Mouse (Mus musculus): Measurements from ENCODE around the gene Cdkn2c.

GRCm38 (mm10) chr4:109631029-109631428 is 36.0 kb downstream of the Cdkn2c start:
- TF ChIP-seq CTCF (IDR thresholded peaks at IDR 0.05; ENCODE audit: low read depth, low read length) (no peak), EP300 (IDR thresholded peaks at IDR 0.05; ENCODE audit: insufficient read depth, low read depth, low read length) (no peak)
